Mouse (Mus musculus) hindbrain, embryonic 10.5 days (tissue): Measurements from ENCODE around the gene Tbx6. TPM values are rescaled to one million over a fixed set of nuclear protein-coding genes. Genes with fewer than 3 reads are reported as not detected.

ENCODE experiments used
- DNase-seq: peaks from one replicate; pipeline ENCODE4 v3.0.0-alpha.2; 2017; ENCODE audit warnings: low spot score
- H3K27ac ChIP-seq: fragments of 300-500 bp; sonication (generic); 2 replicates; pipeline ENCODE4 v1.5.1; 2016; ENCODE audit warnings: mild to moderate bottlenecking, moderate library complexity
- H3K27me3 ChIP-seq: fragments of 300-500 bp; sonication (generic); 2 replicates; pipeline ENCODE4 v1.6.1; 2016; ENCODE audit warnings: mild to moderate bottlenecking; ENCODE audit not compliant: poor library complexity, insufficient read depth, severe bottlenecking
- H3K36me3 ChIP-seq: fragments of 300-500 bp; sonication (generic); 2 replicates; pipeline ENCODE4 v1.6.1; 2016; ENCODE audit warnings: mild to moderate bottlenecking, moderate library complexity
- H3K4me1 ChIP-seq: fragments of 300-500 bp; sonication (generic); replicated peaks from 2 replicates; pipeline ENCODE4 v1.6.1; 2016; ENCODE audit warnings: mild to moderate bottlenecking
- H3K4me3 ChIP-seq: fragments of 300-500 bp; sonication (generic); 2 replicates; pipeline ENCODE4 v1.5.1; 2016; ENCODE audit warnings: mild to moderate bottlenecking, moderate library complexity
- H3K9me3 ChIP-seq: fragments of 300-500 bp; sonication (generic); 2 replicates; pipeline ENCODE4 v1.6.1; 2016; ENCODE audit warnings: mild to moderate bottlenecking, moderate library complexity
- WGBS: fragments of 180-500 bp; shearing (Covaris S2); methylation state at CpG from one replicate; pipeline ENCODE4 v1.1.7; 2016; 5-methylcytosine and 5-hydroxymethylcytosine counted together
- polyA plus RNA-seq: library from polyadenylated mRNA; unstranded; fragments of >200 nt; fragmentation: Nextera tagmentation; extraction: Ambion mirVana; gene quantifications from 2 replicates; pipeline ENCODE4 v1.2.1, GENCODE M21; 2016

The Tbx6 gene
- polyA plus RNA-seq, result 0.22 and 0.47 TPM in 2 replicates

GRCm38 (mm10) chr7:126780971-126781635, at the start of gene Tbx6:
Gene Tbx6 (plus strand): TSS chr7:126781483.
- no peak for DNase-seq
- Histone ChIP-seq H3K4me1 (peaks cover 61% of the 10 kb centered on the region), H3K27ac (peak within 1 kb of the TSS; percentile 87), H3K36me3 (peaks cover 35% of the 10 kb centered on the region), H3K4me3 (peak within 1 kb of the TSS; percentile 57), H3K27me3 (no peaks in the 10 kb centered on the region), H3K9me3 (no peaks in the 10 kb centered on the region)
- WGBS, result 7% methylated on average over 22 of the region's 22 CpGs

- Histone ChIP-seq H3K9me3 (no peaks in the 10 kb centered on the region), H3K36me3 (no peaks in the 10 kb centered on the region), H3K27me3 (no peaks in the 10 kb centered on the region), H3K4me1 (peaks cover 7% of the 10 kb centered on the region; the same call in 1 of the 2 replicates), H3K4me3 (no peak overlapping the region), H3K27ac (no peak overlapping the region)
- 74% methylated on average over 8 of the region's 8 CpGs for WGBS
- no peak for DNase-seq
Observed at GRCm38 (mm10) chr7:126736122-126736521, 45.2 kb upstream of the Tbx6 start.

- Histone ChIP-seq H3K4me3 (no peak overlapping the region), H3K4me1 (peaks cover 7% of the 10 kb centered on the region; the same call in 1 of the 2 replicates), H3K36me3 (no peaks in the 10 kb centered on the region), H3K27me3 (no peaks in the 10 kb centered on the region), H3K9me3 (no peaks in the 10 kb centered on the region), H3K27ac (peak overlapping the region; percentile 29; the same call in 1 of the 2 replicates)
- no peak for DNase-seq
- 80% methylated on average over 17 of the region's 17 CpGs for WGBS
Observed at GRCm38 (mm10) chr7:126739551-126739950, 41.7 kb upstream of the Tbx6 start.

- DNase-seq, result no peak
- peaks cover 7% of the 10 kb centered on the region; the same call in 1 of the 2 replicates for H3K4me1 ChIP-seq
- H3K36me3 ChIP-seq, result no peaks in the 10 kb centered on the region
- H3K27me3 ChIP-seq, result no peaks in the 10 kb centered on the region
- no peaks in the 10 kb centered on the region for H3K9me3 ChIP-seq
- H3K27ac ChIP-seq, result peak overlapping the region; percentile 29; the same call in 1 of the 2 replicates
- WGBS, result 80% methylated on average over 13 of the region's 13 CpGs
- H3K4me3 ChIP-seq, result no peak overlapping the region
Observed at GRCm38 (mm10) chr7:126740132-126740735, 41.0 kb upstream of the Tbx6 start.

- DNase-seq, result no peak
- H3K4me1 ChIP-seq, result peaks cover 7% of the 10 kb centered on the region; the same call in 1 of the 2 replicates
- H3K27ac ChIP-seq, result no peak overlapping the region
- no peak overlapping the region for H3K4me3 ChIP-seq
- no peaks in the 10 kb centered on the region for H3K27me3 ChIP-seq
- H3K36me3 ChIP-seq, result no peaks in the 10 kb centered on the region
- 78% methylated on average over 5 of the region's 5 CpGs for WGBS
- H3K9me3 ChIP-seq, result no peaks in the 10 kb centered on the region
Observed at GRCm38 (mm10) chr7:126740977-126741376, 40.3 kb upstream of the Tbx6 start.

- Histone ChIP-seq H3K27ac (no peak overlapping the region), H3K4me3 (no peak overlapping the region), H3K9me3 (no peaks in the 10 kb centered on the region), H3K27me3 (no peaks in the 10 kb centered on the region), H3K4me1 (peaks cover 7% of the 10 kb centered on the region; the same call in 1 of the 2 replicates), H3K36me3 (no peaks in the 10 kb centered on the region)
- no peak for DNase-seq
- WGBS, result 87% methylated on average over 5 of the region's 5 CpGs
Observed at GRCm38 (mm10) chr7:126741452-126741851, 39.8 kb upstream of the Tbx6 start.

GRCm38 (mm10) chr7:126741964-126742482, 39.3 kb upstream of the Tbx6 start:
- 92% methylated on average over 13 of the region's 13 CpGs for WGBS
- Histone ChIP-seq H3K4me1 (peaks cover 12% of the 10 kb centered on the region; the same call in 1 of the 2 replicates), H3K36me3 (no peaks in the 10 kb centered on the region), H3K27ac (no peak overlapping the region), H3K9me3 (no peaks in the 10 kb centered on the region), H3K4me3 (no peak overlapping the region), H3K27me3 (no peaks in the 10 kb centered on the region)
- DNase-seq, result no peak

GRCm38 (mm10) chr7:126746066-126746465, 35.2 kb upstream of the Tbx6 start:
- WGBS, result 91% methylated on average over 12 of the region's 12 CpGs
- Histone ChIP-seq H3K27ac (no peak overlapping the region; the same call in 1 of the 2 replicates), H3K27me3 (no peaks in the 10 kb centered on the region), H3K4me3 (no peak overlapping the region), H3K4me1 (peaks cover 6% of the 10 kb centered on the region; the same call in 1 of the 2 replicates), H3K9me3 (no peaks in the 10 kb centered on the region), H3K36me3 (no peaks in the 10 kb centered on the region)
- no peak for DNase-seq

- H3K27ac ChIP-seq, result no peak overlapping the region
Observed at GRCm38 (mm10) chr7:126746798-126747197, 34.5 kb upstream of the Tbx6 start.

GRCm38 (mm10) chr7:126748824-126749223, 32.5 kb upstream of the Tbx6 start:
- no peak overlapping the region for H3K4me3 ChIP-seq
- H3K36me3 ChIP-seq, result no peaks in the 10 kb centered on the region
- 78% methylated on average over 7 of the region's 7 CpGs for WGBS
- DNase-seq, result no peak
- peaks cover 6% of the 10 kb centered on the region; the same call in 1 of the 2 replicates for H3K4me1 ChIP-seq
- no peak overlapping the region for H3K27ac ChIP-seq
- no peaks in the 10 kb centered on the region for H3K9me3 ChIP-seq
- no peaks in the 10 kb centered on the region for H3K27me3 ChIP-seq

More at GRCm38 (mm10) chr7:126746798-126747197, 34.5 kb upstream of the Tbx6 start:
- H3K9me3 ChIP-seq, result no peaks in the 10 kb centered on the region
- H3K27me3 ChIP-seq, result no peaks in the 10 kb centered on the region
- H3K36me3 ChIP-seq, result no peaks in the 10 kb centered on the region
- no peak overlapping the region for H3K4me3 ChIP-seq
- WGBS, result 40% methylated on average over 6 of the region's 6 CpGs
- peaks cover 6% of the 10 kb centered on the region; the same call in 1 of the 2 replicates for H3K4me1 ChIP-seq
- DNase-seq, result no peak

GRCm38 (mm10) chr7:126749582-126750343, 31.5 kb upstream of the Tbx6 start:
- Histone ChIP-seq H3K27me3 (no peaks in the 10 kb centered on the region), H3K4me1 (peaks cover 10% of the 10 kb centered on the region; the same call in 1 of the 2 replicates), H3K27ac (no peak overlapping the region), H3K9me3 (no peaks in the 10 kb centered on the region), H3K36me3 (no peaks in the 10 kb centered on the region), H3K4me3 (no peak overlapping the region)
- no peak for DNase-seq
- WGBS, result 96% methylated on average over 17 of the region's 17 CpGs

GRCm38 (mm10) chr7:126754866-126755265, 26.4 kb upstream of the Tbx6 start:
- peak; percentile 83 for DNase-seq
- peaks cover 18% of the 10 kb centered on the region for H3K4me1 ChIP-seq
- no peaks in the 10 kb centered on the region for H3K9me3 ChIP-seq
- WGBS, result 1% methylated on average over 9 of the region's 9 CpGs
- peak overlapping the region; percentile 30 for H3K4me3 ChIP-seq
- no peaks in the 10 kb centered on the region for H3K36me3 ChIP-seq
- no peaks in the 10 kb centered on the region for H3K27me3 ChIP-seq
- H3K27ac ChIP-seq, result peak overlapping the region; percentile 79
